Mouse (Mus musculus): Measurements from ENCODE around the gene Zfp426. TPM values are rescaled to one million over a fixed set of nuclear protein-coding genes. Genes with fewer than 3 reads are reported as not detected.

The Zfp426 gene
- total RNA-seq, 1 experiment: 9.1 TPM

DNA sequence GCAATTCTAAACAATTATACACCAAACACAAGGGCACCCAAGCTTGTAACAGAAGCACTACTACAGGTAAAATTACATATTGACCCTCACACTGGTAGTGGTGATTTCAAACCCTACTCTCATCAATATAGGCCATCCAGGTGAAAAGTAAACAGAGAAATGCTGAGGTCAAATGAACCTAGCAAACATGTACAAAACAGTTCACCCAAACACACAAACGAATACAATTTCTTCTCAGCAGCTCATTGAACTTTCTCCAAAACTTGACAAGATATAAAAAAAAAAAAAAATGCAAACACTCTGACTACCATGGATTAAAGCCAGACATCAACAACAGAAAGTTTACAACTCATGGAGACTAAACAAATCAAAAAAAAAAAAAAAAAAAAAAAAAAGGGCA is 41.1 kb downstream of the Zfp426 start:
- H3K4me3 ChIP-seq (ENCODE audit: insufficient read depth in 1 of 2, low read depth in 1 of 2, low read length in 2 of 2, poor library complexity in 1 of 2, severe bottlenecking in 1 of 2): no peak overlapping the region
- no peaks in the 10 kb centered on the region for H3K9me3 ChIP-seq (ENCODE audit: control insufficient read depth, insufficient read depth, low read depth, low read length)
- H3K36me3 ChIP-seq (ENCODE audit: control insufficient read depth, insufficient read depth, low read length, poor library complexity, severe bottlenecking): no peaks in the 10 kb centered on the region; the same call in 1 of the 2 replicates
- H3K4me1 ChIP-seq (ENCODE audit: control insufficient read depth in 2 of 2, insufficient read depth in 2 of 2, low read length in 2 of 2, poor library complexity in 1 of 2): peaks cover 0 to 5% of the 10 kb centered on the region in 2 experiments; a peak in 1 of 4 replicates
- in situ Hi-C loops (cut with MboI; ENCODE audit: low sequenced_read_pairs in 2 of 2, unreplicated experiment in 2 of 2): loop anchor here in 1 of 2 experiments (25.0 kb wide), 1 partner anchor 186 kb away; the partner anchor contains the start of genes Fbxl12 and Ubl5
- no peak for TF ChIP-seq ZNF384 (IDR thresholded peaks at IDR 0.05; ENCODE audit: low read depth, low read length)
- TF ChIP-seq MAFK (IDR thresholded peaks at IDR 0.05; ENCODE audit: insufficient read depth, low read depth, low read length): no peak
- TF ChIP-seq ZC3H11A (IDR thresholded peaks at IDR 0.05; ENCODE audit: borderline replicate concordance, low read depth, low read length): no peak
- no peak for TF ChIP-seq HCFC1 (IDR thresholded peaks at IDR 0.05; ENCODE audit: borderline replicate concordance, insufficient read depth, low read length)
- TF ChIP-seq CHD2 (IDR thresholded peaks at IDR 0.05; ENCODE audit: low read depth, low read length): no peak
- no peak for DNase-seq (ENCODE audit: low read depth, low spot score)
- H3K9ac ChIP-seq (ENCODE audit: insufficient read depth, low read depth, low read length, poor library complexity, severe bottlenecking): no peak overlapping the region
- no peak overlapping the region for H3K27ac ChIP-seq (ENCODE audit: insufficient read depth, low read depth, low read length, poor library complexity, severe bottlenecking)

DNA sequence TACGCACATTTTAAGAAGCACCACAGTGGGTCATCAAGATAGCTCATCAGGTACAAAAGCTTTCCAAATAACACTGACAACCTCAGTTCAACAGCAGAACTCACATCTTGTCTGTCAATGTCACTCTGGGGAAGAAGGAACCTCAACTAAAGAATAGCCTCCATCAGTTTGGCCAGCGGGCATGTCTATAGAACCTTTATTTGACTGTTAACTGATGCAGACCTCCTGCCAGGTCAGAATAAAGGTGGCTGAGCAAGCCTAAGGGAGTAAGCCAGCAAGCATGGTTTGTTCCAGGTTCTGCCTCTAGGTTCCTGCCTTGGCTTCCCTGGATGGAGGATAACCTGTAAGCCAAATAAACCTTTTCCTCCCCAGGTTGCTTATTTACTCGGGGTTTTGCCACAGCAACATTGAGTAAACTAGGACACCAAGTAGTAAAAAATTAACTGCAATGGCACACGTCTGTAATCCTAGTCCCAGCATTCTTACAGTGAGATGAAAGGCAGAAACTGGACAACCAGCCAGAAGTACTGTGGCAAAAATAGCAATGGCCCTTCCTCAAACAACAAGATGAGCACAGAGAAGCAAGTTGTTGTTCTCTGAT is 49.3 kb downstream of the Zfp426 start:
- Histone ChIP-seq H3K4me1 (ENCODE audit: control insufficient read depth in 2 of 2, insufficient read depth in 2 of 2, low read length in 2 of 2, poor library complexity in 1 of 2) (no peaks in the 10 kb centered on the region; a peak in 1 of 4 replicates), H3K9ac (ENCODE audit: insufficient read depth, low read depth, low read length, poor library complexity, severe bottlenecking) (no peak overlapping the region), H3K36me3 (ENCODE audit: control insufficient read depth, insufficient read depth, low read length, poor library complexity, severe bottlenecking) (peaks cover 10% of the 10 kb centered on the region), H3K4me3 (ENCODE audit: insufficient read depth in 1 of 2, low read depth in 1 of 2, low read length in 2 of 2, poor library complexity in 1 of 2, severe bottlenecking in 1 of 2) (no peak overlapping the region), H3K27ac (ENCODE audit: insufficient read depth, low read depth, low read length, poor library complexity, severe bottlenecking) (no peak overlapping the region), H3K9me3 (ENCODE audit: control insufficient read depth, insufficient read depth, low read depth, low read length) (no peaks in the 10 kb centered on the region)
- TF ChIP-seq MAFK (IDR thresholded peaks at IDR 0.05; ENCODE audit: insufficient read depth, low read depth, low read length) (no peak), HCFC1 (IDR thresholded peaks at IDR 0.05; ENCODE audit: borderline replicate concordance, insufficient read depth, low read length) (no peak), ZNF384 (IDR thresholded peaks at IDR 0.05; ENCODE audit: low read depth, low read length) (no peak), CHD2 (IDR thresholded peaks at IDR 0.05; ENCODE audit: low read depth, low read length) (no peak), ZC3H11A (IDR thresholded peaks at IDR 0.05; ENCODE audit: borderline replicate concordance, low read depth, low read length) (no peak)
- DNase-seq (ENCODE audit: low read depth, low spot score): peak; percentile 67
- in situ Hi-C loops (cut with MboI; ENCODE audit: low sequenced_read_pairs in 2 of 2, unreplicated experiment in 2 of 2): no loop called here

DNA sequence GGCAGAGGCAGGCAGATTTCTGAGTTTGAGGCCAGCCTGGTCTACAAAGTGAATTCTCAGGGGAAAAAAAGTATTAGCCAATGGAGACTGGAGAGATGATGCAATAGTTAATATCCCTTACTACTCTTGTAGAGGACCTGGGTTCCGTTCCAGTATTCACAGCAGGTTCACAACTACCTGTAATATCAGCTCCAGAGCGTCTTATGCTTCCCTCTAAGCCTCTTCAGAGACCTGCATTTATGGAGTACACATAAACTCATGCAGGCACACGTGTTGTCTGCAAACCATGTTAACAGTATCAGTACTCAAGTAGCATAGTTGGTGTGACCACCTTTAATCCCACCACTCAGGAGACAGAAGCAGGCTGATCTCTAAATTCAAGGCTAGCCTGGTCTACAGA is 62.5 kb downstream of the Zfp426 start:
- Histone ChIP-seq H3K9ac (ENCODE audit: insufficient read depth, low read depth, low read length, poor library complexity, severe bottlenecking) (no peak overlapping the region), H3K4me1 (ENCODE audit: control insufficient read depth in 2 of 2, insufficient read depth in 2 of 2, low read length in 2 of 2, poor library complexity in 1 of 2) (no peaks in the 10 kb centered on the region), H3K36me3 (ENCODE audit: control insufficient read depth, insufficient read depth, low read length, poor library complexity, severe bottlenecking) (no peaks in the 10 kb centered on the region), H3K4me3 (ENCODE audit: insufficient read depth in 1 of 2, low read depth in 1 of 2, low read length in 2 of 2, poor library complexity in 1 of 2, severe bottlenecking in 1 of 2) (no peak overlapping the region), H3K9me3 (ENCODE audit: control insufficient read depth, insufficient read depth, low read depth, low read length) (no peaks in the 10 kb centered on the region), H3K27ac (ENCODE audit: insufficient read depth, low read depth, low read length, poor library complexity, severe bottlenecking) (no peak overlapping the region)
- no peak for TF ChIP-seq MAFK (IDR thresholded peaks at IDR 0.05; ENCODE audit: insufficient read depth, low read depth, low read length)
- TF ChIP-seq ZC3H11A (IDR thresholded peaks at IDR 0.05; ENCODE audit: borderline replicate concordance, low read depth, low read length): no peak
- no peak for TF ChIP-seq ZNF384 (IDR thresholded peaks at IDR 0.05; ENCODE audit: low read depth, low read length)
- no peak for TF ChIP-seq HCFC1 (IDR thresholded peaks at IDR 0.05; ENCODE audit: borderline replicate concordance, insufficient read depth, low read length)
- TF ChIP-seq CHD2 (IDR thresholded peaks at IDR 0.05; ENCODE audit: low read depth, low read length): no peak
- in situ Hi-C loops (cut with MboI; ENCODE audit: low sequenced_read_pairs in 2 of 2, unreplicated experiment in 2 of 2): no loop called here
- DNase-seq (ENCODE audit: low read depth, low spot score): no peak

Other genes with a start within 250 kb of the Zfp426 start
- gene Olfr39, start 210.4 kb downstream of the Zfp426 start, total RNA-seq (2012; rRNA removed): not detected in 2 replicates
- not detected in 2 replicates for gene Olfr873, start 194.2 kb downstream of the Zfp426 start, total RNA-seq (2012; rRNA removed)
- gene Olfr18, start 156.7 kb downstream of the Zfp426 start, total RNA-seq (2012; rRNA removed): 0.09 and 0.21 TPM in 2 replicates
- 11.5 and 14.2 TPM in 2 replicates for gene Zfp560, start 107.6 kb downstream of the Zfp426 start, total RNA-seq (2012; rRNA removed)
- 18.3 and 19.9 TPM in 2 replicates for gene Zfp26, start 32.6 kb downstream of the Zfp426 start, total RNA-seq (2012; rRNA removed)
- gene Zfp266, start 28.7 kb upstream of the Zfp426 start, total RNA-seq (2012; rRNA removed): 48.0 and 53.0 TPM in 2 replicates
- gene Zfp846, start 88.5 kb upstream of the Zfp426 start, total RNA-seq (2012; rRNA removed): 8.3 and 9.0 TPM in 2 replicates
- 185 and 224 TPM in 2 replicates for gene Ubl5, start 150.1 kb upstream of the Zfp426 start, total RNA-seq (2012; rRNA removed)
- 13.0 and 14.5 TPM in 2 replicates for gene Fbxl12, start 152.0 kb upstream of the Zfp426 start, total RNA-seq (2012; rRNA removed)
- 58.6 and 66.6 TPM in 2 replicates for gene Pin1, start 159.3 kb upstream of the Zfp426 start, total RNA-seq (2012; rRNA removed)

Data from ES-E14 (cell line).